Mouse (Mus musculus) forebrain, embryonic 15.5 days (tissue): ENCODE results near the gene Pard6b. TPM values are rescaled to one million over a fixed set of nuclear protein-coding genes. Genes with fewer than 3 reads are reported as not detected.
"Not testable (repeated sequence)": the region's sequence is repeated elsewhere in the genome, so short reads cannot be mapped to it uniquely, and the experiment has no call there.

Experiments used
- ATAC-seq: fragments of 200-750 bp; cut with Nextera tagmentation; replicated peaks from 2 replicates; pipeline ENCODE4 v1.8.0; 2017; ENCODE audit warnings: mild to moderate bottlenecking, moderate TSS enrichment, moderate library complexity
- H3K27ac ChIP-seq: fragments of 300-500 bp; sonication (generic); replicated peaks from 2 replicates; pipeline ENCODE4 v1.5.1; 2015; ENCODE audit warnings: mild to moderate bottlenecking, inconsistent platforms
- H3K27me3 ChIP-seq: fragments of 300-500 bp; sonication (generic); 2 replicates; pipeline ENCODE4 v1.6.1; 2015; ENCODE audit warnings: inconsistent platforms
- H3K36me3 ChIP-seq: fragments of 300-500 bp; sonication (generic); 2 replicates; pipeline ENCODE4 v1.6.1; 2015; ENCODE audit warnings: mild to moderate bottlenecking, inconsistent platforms
- H3K4me1 ChIP-seq: fragments of 300-500 bp; sonication (generic); 2 replicates; pipeline ENCODE4 v1.6.1; 2015; ENCODE audit warnings: inconsistent platforms
- H3K4me2 ChIP-seq: fragments of 300-500 bp; sonication (generic); replicated peaks from 2 replicates; pipeline ENCODE4 v1.6.1; 2015; ENCODE audit warnings: mild to moderate bottlenecking, inconsistent platforms
- H3K4me3 ChIP-seq: fragments of 300-500 bp; sonication (generic); 2 replicates; pipeline ENCODE4 v1.5.1; 2015; ENCODE audit warnings: mild to moderate bottlenecking, inconsistent platforms
- H3K9ac ChIP-seq: fragments of 300-500 bp; sonication (generic); replicated peaks from 2 replicates; pipeline ENCODE4 v1.6.1; 2015; ENCODE audit warnings: mild to moderate bottlenecking, inconsistent platforms
- H3K9me3 ChIP-seq: fragments of 300-500 bp; sonication (generic); 2 replicates; pipeline ENCODE4 v1.6.1; 2016; ENCODE audit warnings: inconsistent platforms
- WGBS: fragments of 180-500 bp; shearing (Covaris S2); methylation state at CpG from one replicate; pipeline ENCODE4 v1.1.7; 2015; ENCODE audit warnings: mixed read lengths; 5-methylcytosine and 5-hydroxymethylcytosine counted together
- polyA plus RNA-seq: library from polyadenylated mRNA; unstranded; fragments of >200 nt; fragmentation: Nextera tagmentation; extraction: Ambion mirVana; gene quantifications from 2 replicates; pipeline ENCODE4 v1.2.1, GENCODE M21; 2015

Pard6b gene
- polyA plus RNA-seq, 1 experiment from 2014 or later, result 7.4 TPM

- 53% methylated on average over 15 of the region's 15 CpGs for WGBS
- Histone ChIP-seq H3K36me3 (no peaks in the 10 kb centered on the region), H3K4me3 (no peak overlapping the region), H3K27me3 (no peaks in the 10 kb centered on the region), H3K27ac (peak overlapping the region; percentile 91), H3K4me2 (peak overlapping the region; percentile 42), H3K4me1 (peaks cover 25% of the 10 kb centered on the region), H3K9me3 (no peaks in the 10 kb centered on the region), H3K9ac (no peak overlapping the region)
- peak; percentile 15; the same call in 1 of the 2 replicates for ATAC-seq
Observed at GRCm38 (mm10) chr2:168107356-168107755, 26.6 kb downstream of the Pard6b start.

GRCm38 (mm10) chr2:168107901-168108300, 27.1 kb downstream of the Pard6b start:
- not testable (repeated sequence) for H3K9ac ChIP-seq, ATAC-seq, H3K4me3 ChIP-seq, H3K4me2 ChIP-seq, H3K27me3 ChIP-seq, H3K36me3 ChIP-seq, H3K9me3 ChIP-seq
- 90% methylated on average over 6 of the region's 6 CpGs for WGBS
- Histone ChIP-seq H3K4me1 (peaks cover 25% of the 10 kb centered on the region), H3K27ac (peak overlapping the region; percentile 91; the same call in 1 of the 2 replicates)

DNA sequence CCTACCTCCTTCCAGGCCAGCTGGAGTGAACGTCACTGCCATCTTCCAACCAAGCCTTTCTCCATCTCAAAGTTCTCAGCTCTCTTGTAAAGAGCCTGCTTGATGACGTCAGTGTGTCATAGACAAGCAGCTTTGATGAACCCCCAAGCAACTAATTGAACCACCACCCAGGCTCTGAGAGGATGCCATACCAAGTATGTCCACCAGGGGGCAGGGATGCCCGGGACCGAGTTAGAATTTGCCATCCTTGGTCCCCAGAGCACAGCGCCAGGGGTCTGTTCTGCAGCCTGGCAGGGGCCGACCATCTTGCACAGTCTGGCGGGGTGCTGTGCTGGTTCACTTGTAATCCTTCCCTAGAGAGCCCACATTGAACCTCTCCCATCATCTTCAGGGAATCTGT, 31.1 kb downstream of the Pard6b start:
- whole genome bisulfite sequencing, result 9% methylated on average over 7 of the region's 7 CpGs
- Histone ChIP-seq H3K27me3 (no peaks in the 10 kb centered on the region), H3K4me3 (no peak overlapping the region), H3K4me1 (peaks cover 18% of the 10 kb centered on the region), H3K4me2 (no peak overlapping the region), H3K27ac (no peak overlapping the region), H3K36me3 (no peaks in the 10 kb centered on the region), H3K9me3 (no peaks in the 10 kb centered on the region), H3K9ac (no peak overlapping the region)
- no peak; the same call in 1 of the 2 replicates for ATAC-seq

GRCm38 (mm10) chr2:168113263-168113662, 32.5 kb downstream of the Pard6b start:
- no peak overlapping the region for H3K9ac ChIP-seq
- no peak for ATAC-seq
- H3K9me3 ChIP-seq, result no peaks in the 10 kb centered on the region
- no peak overlapping the region for H3K4me2 ChIP-seq
- 88% methylated on average over 9 of the region's 9 CpGs for WGBS
- H3K27ac ChIP-seq, result no peak overlapping the region
- H3K36me3 ChIP-seq, result no peaks in the 10 kb centered on the region
- no peaks in the 10 kb centered on the region for H3K27me3 ChIP-seq
- no peak overlapping the region for H3K4me3 ChIP-seq
- H3K4me1 ChIP-seq, result peaks cover 16% of the 10 kb centered on the region

DNA sequence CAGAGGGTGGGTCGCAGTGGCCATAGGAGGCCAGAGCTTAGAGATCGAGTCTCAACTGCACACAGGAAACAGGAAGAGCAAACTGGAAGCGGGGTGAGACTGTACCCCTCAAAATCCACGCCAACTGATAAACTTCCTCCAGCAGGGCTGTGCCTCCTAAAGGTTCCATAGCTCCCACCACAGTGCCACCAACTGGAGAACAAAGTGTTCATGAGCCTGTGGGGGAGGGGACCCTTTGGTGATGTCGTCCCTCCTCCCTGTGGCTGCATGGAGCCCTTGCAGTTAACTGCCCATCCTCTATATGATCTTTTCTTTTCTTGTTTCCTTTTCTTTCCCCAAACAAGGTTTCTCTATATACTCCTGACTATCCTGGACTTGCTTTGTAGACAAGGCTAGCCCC, 32.9 kb downstream of the Pard6b start:
- no peaks in the 10 kb centered on the region for H3K36me3 ChIP-seq
- peaks cover 16% of the 10 kb centered on the region for H3K4me1 ChIP-seq
- no peak overlapping the region for H3K27ac ChIP-seq
- H3K9me3 ChIP-seq, result no peaks in the 10 kb centered on the region
- H3K4me3 ChIP-seq, result no peak overlapping the region
- no peak for ATAC-seq
- WGBS, result 89% methylated on average over 5 of the region's 5 CpGs
- no peak overlapping the region for H3K9ac ChIP-seq
- no peak overlapping the region for H3K4me2 ChIP-seq
- H3K27me3 ChIP-seq, result no peaks in the 10 kb centered on the region

- Histone ChIP-seq H3K27ac (no peak overlapping the region), H3K36me3 (no peaks in the 10 kb centered on the region), H3K4me1 (peaks cover 16% of the 10 kb centered on the region), H3K4me3 (no peak overlapping the region), H3K9ac (no peak overlapping the region), H3K4me2 (no peak overlapping the region), H3K9me3 (no peaks in the 10 kb centered on the region), H3K27me3 (no peaks in the 10 kb centered on the region)
- ATAC-seq, result peak; percentile 45
- 17% methylated on average over 17 of the region's 17 CpGs for WGBS
Observed at GRCm38 (mm10) chr2:168114699-168115350, 34.0 kb downstream of the Pard6b start.

- H3K27me3 ChIP-seq, result no peaks in the 10 kb centered on the region
- ATAC-seq, result no peak
- H3K4me2 ChIP-seq, result no peak overlapping the region
- no peaks in the 10 kb centered on the region for H3K36me3 ChIP-seq
- H3K27ac ChIP-seq, result no peak overlapping the region
- peaks cover 16% of the 10 kb centered on the region for H3K4me1 ChIP-seq
- 83% methylated on average over 3 of the region's 3 CpGs for WGBS
- H3K9ac ChIP-seq, result no peak overlapping the region
- no peaks in the 10 kb centered on the region for H3K9me3 ChIP-seq
- no peak overlapping the region for H3K4me3 ChIP-seq
Observed at GRCm38 (mm10) chr2:168115826-168116225, 35.0 kb downstream of the Pard6b start.

DNA sequence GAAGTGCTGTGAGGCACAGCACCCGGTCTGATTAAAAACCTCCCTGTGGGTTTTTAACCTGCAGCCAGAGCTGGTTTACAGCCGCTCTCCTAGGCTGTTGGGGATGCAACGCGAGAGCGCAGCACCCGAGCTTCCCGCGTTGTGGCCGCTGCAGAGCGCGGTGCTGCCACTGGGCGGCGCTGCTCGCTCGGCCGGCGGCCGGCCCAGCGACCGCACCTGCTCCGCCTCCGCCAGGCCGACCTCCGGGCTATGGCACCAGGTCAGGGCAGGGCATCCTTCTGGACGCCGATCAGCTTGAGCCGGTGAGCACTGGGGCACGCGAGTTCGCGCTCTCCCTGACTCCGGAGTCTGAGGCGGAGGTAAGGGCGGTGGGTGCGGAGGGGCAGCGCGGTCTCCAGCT, 36.3 kb downstream of the Pard6b start:
- WGBS, result 1% methylated on average over 37 of the region's 37 CpGs
- no peaks in the 10 kb centered on the region for H3K9me3 ChIP-seq

GRCm38 (mm10) chr2:168117553-168117952, 36.7 kb downstream of the Pard6b start:
- 4% methylated on average over 13 of the region's 13 CpGs for WGBS
- H3K4me3 ChIP-seq, result peak overlapping the region; percentile 38
- H3K4me1 ChIP-seq, result peaks cover 16% of the 10 kb centered on the region
- no peak overlapping the region for H3K27ac ChIP-seq
- peak overlapping the region; percentile 61 for H3K4me2 ChIP-seq
- H3K27me3 ChIP-seq, result no peaks in the 10 kb centered on the region
- H3K9ac ChIP-seq, result peak overlapping the region; percentile 24; the same call in 1 of the 2 replicates
- no peaks in the 10 kb centered on the region for H3K36me3 ChIP-seq
- no peaks in the 10 kb centered on the region for H3K9me3 ChIP-seq
- 0 out of 2 replicates have a peak, but pooled peaks have one; percentile 41 for ATAC-seq

More for the DNA sequence above, 36.3 kb downstream of the Pard6b start:
- ATAC-seq, result 0 out of 2 replicates have a peak, but pooled peaks have one; percentile 12
- H3K27me3 ChIP-seq, result no peaks in the 10 kb centered on the region
- peak overlapping the region; percentile 38 for H3K4me3 ChIP-seq
- no peak overlapping the region for H3K27ac ChIP-seq
- H3K4me2 ChIP-seq, result peak overlapping the region; percentile 61
- H3K4me1 ChIP-seq, result peaks cover 16% of the 10 kb centered on the region
- no peaks in the 10 kb centered on the region for H3K36me3 ChIP-seq
- peak overlapping the region; percentile 24; the same call in 1 of the 2 replicates for H3K9ac ChIP-seq

GRCm38 (mm10) chr2:168117967-168118366, 37.2 kb downstream of the Pard6b start:
- H3K27me3 ChIP-seq, result no peaks in the 10 kb centered on the region
- H3K9me3 ChIP-seq, result no peaks in the 10 kb centered on the region
- H3K27ac ChIP-seq, result no peak overlapping the region
- 0 out of 2 replicates have a peak, but pooled peaks have one; percentile 8 for ATAC-seq
- no peaks in the 10 kb centered on the region for H3K36me3 ChIP-seq
- no peak overlapping the region for H3K9ac ChIP-seq
- no peak overlapping the region for H3K4me3 ChIP-seq
- 50% methylated on average over 16 of the region's 16 CpGs for WGBS
- no peak overlapping the region for H3K4me2 ChIP-seq
- peaks cover 16% of the 10 kb centered on the region for H3K4me1 ChIP-seq

GRCm38 (mm10) chr2:168118456-168118855, 37.7 kb downstream of the Pard6b start:
- Histone ChIP-seq H3K27me3 (no peaks in the 10 kb centered on the region), H3K9ac (no peak overlapping the region), H3K9me3 (no peaks in the 10 kb centered on the region), H3K27ac (no peak overlapping the region), H3K4me3 (no peak overlapping the region), H3K4me1 (peaks cover 16% of the 10 kb centered on the region), H3K4me2 (no peak overlapping the region), H3K36me3 (no peaks in the 10 kb centered on the region)
- ATAC-seq, result no peak
- WGBS, result 87% methylated on average over 3 of the region's 3 CpGs

DNA sequence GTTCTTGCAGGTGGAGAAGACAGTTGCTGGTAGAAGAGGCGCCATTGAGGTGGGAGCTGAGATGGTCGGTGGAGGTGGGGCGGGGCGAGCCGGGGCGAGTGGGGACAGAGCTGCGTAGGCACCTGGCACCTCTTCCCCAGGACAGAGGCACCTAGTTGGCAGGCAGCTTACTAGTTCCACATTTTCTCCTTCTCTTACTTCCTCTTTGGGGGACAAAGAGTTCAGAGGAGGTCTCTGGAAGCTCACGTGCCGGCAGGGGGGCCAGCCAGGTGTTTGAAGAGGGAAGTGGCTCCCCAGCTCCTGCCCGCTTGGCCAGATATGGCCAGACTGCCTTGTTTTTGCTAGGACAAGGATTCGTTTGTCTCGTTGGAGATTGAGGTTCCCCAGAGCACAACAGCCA, 38.3 kb downstream of the Pard6b start:
- Histone ChIP-seq H3K4me3 (no peak overlapping the region), H3K4me2 (no peak overlapping the region), H3K27ac (no peak overlapping the region), H3K4me1 (peaks cover 16% of the 10 kb centered on the region), H3K9ac (no peak overlapping the region), H3K9me3 (no peaks in the 10 kb centered on the region), H3K27me3 (no peaks in the 10 kb centered on the region), H3K36me3 (no peaks in the 10 kb centered on the region)
- no peak for ATAC-seq
- WGBS, result 84% methylated on average over 12 of the region's 12 CpGs

DNA sequence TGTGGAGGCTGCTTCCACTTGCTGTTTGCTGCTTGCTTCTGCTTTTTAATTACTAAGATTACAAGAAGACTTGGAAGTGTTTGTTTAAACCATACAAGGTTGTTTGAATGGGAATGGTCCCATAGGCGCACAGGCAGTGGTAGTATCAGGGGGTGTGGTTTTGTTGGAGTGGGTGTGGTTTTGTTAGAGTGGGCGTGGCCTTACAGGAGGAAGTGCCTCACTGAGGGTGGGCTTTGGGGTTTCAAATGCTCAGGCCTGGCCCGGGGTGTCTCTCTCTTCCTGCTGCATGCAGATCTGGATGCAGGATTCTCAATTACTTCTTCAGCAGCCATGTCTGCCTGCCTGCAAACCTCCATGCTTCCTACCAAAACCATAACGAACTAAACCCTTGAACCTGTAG, 40.1 kb downstream of the Pard6b start:
- no peak for ATAC-seq
- H3K36me3 ChIP-seq, result no peaks in the 10 kb centered on the region
- WGBS, result 79% methylated on average over 4 of the region's 4 CpGs

More for the DNA sequence above, 40.1 kb downstream of the Pard6b start:
- no peak overlapping the region for H3K4me2 ChIP-seq
- peaks cover 8% of the 10 kb centered on the region for H3K4me1 ChIP-seq
- H3K27ac ChIP-seq, result no peak overlapping the region
- H3K27me3 ChIP-seq, result no peaks in the 10 kb centered on the region
- no peak overlapping the region for H3K4me3 ChIP-seq
- no peaks in the 10 kb centered on the region for H3K9me3 ChIP-seq
- no peak overlapping the region for H3K9ac ChIP-seq
